Mouse (Mus musculus) MN1 (cell line): Measurements from ENCODE around the gene Eci1.
"Not testable (repeated sequence)": the region's sequence is repeated elsewhere in the genome, so short reads cannot be mapped to it uniquely, and the experiment has no call there.

ENCODE experiments used
- DNase-seq: peaks from one replicate; pipeline ENCODE4 v3.0.0-alpha.2; 2016; ENCODE audit warnings: low spot score

Gene Eci1

GRCm38 (mm10) chr17:24426471-24427169 lies at the start of gene Eci1:
Eci1 (plus strand) TSS chr17:24426641.
- DNase-seq: peak; percentile 98

- DNase-seq: no peak
Observed at GRCm38 (mm10) chr17:24378496-24378895, 47.9 kb upstream of the Eci1 start.

- no peak for DNase-seq
Observed at GRCm38 (mm10) chr17:24383789-24384188, 42.7 kb upstream of the Eci1 start.

GRCm38 (mm10) chr17:24388711-24389110 lies 37.7 kb upstream of the Eci1 start:
- no peak for DNase-seq

GRCm38 (mm10) chr17:24389865-24390264 lies 36.6 kb upstream of the Eci1 start:
- peak; percentile 56 for DNase-seq

GRCm38 (mm10) chr17:24391149-24391548 lies 35.3 kb upstream of the Eci1 start:
- DNase-seq: no peak

GRCm38 (mm10) chr17:24393527-24393926 lies 32.9 kb upstream of the Eci1 start:
- DNase-seq: no peak

- DNase-seq: no peak
Observed at GRCm38 (mm10) chr17:24394456-24394855, 32.0 kb upstream of the Eci1 start.

- DNase-seq: no peak
Observed at GRCm38 (mm10) chr17:24402371-24402770, 24.1 kb upstream of the Eci1 start.

- DNase-seq: no peak
Observed at GRCm38 (mm10) chr17:24407116-24407803, 19.2 kb upstream of the Eci1 start.

- peak; percentile 52 for DNase-seq
Observed at GRCm38 (mm10) chr17:24413557-24414211, 12.8 kb upstream of the Eci1 start.

GRCm38 (mm10) chr17:24414230-24414976 lies 12.0 kb upstream of the Eci1 start, which contains the start of gene Rnps1:
Rnps1 (plus strand) TSS chr17:24414565.
- DNase-seq: peak; percentile 99

GRCm38 (mm10) chr17:24415011-24415410 lies 11.4 kb upstream of the Eci1 start:
- no peak for DNase-seq

GRCm38 (mm10) chr17:24416051-24416652 lies 10.3 kb upstream of the Eci1 start:
- peak; percentile 29 for DNase-seq

GRCm38 (mm10) chr17:24423114-24423513 lies 3.3 kb upstream of the Eci1 start:
- no peak for DNase-seq

- DNase-seq: no peak
Observed at GRCm38 (mm10) chr17:24424489-24424888, 2.0 kb upstream of the Eci1 start.

GRCm38 (mm10) chr17:24425326-24425725 lies 1.1 kb upstream of the Eci1 start:
- not testable (repeated sequence) for DNase-seq

GRCm38 (mm10) chr17:24425905-24426304 lies 536 bp upstream of the Eci1 start:
- no peak for DNase-seq

- DNase-seq: peak; percentile 32
Observed at GRCm38 (mm10) chr17:24427170-24427557, 723 bp downstream of the Eci1 start.

- DNase-seq: no peak
Observed at GRCm38 (mm10) chr17:24429201-24429983, 3.0 kb downstream of the Eci1 start.

GRCm38 (mm10) chr17:24437016-24437415 lies 10.6 kb downstream of the Eci1 start:
- DNase-seq: peak; percentile 69
